Mouse (Mus musculus): ENCODE results near the gene Gmds. TPM values are rescaled to one million over a fixed set of nuclear protein-coding genes. Genes with fewer than 3 reads are reported as not detected.

Gene Gmds
- total and polyA plus RNA-seq, 2 experiments from 2014 or later: 13.7 to 31.9 TPM

- DNase-seq (ENCODE audit: low spot score) (no peak), ATAC-seq (no peak)
- Histone ChIP-seq H3K27ac (no peak overlapping the region), H3K4me3 (ENCODE audit: low read length) (no peak overlapping the region), H3K9me3 (ENCODE audit: low read length) (no peaks in the 10 kb centered on the region), H3K36me3 (ENCODE audit: insufficient read depth, low read length) (no peaks in the 10 kb centered on the region), H3K4me2 (ENCODE audit: low read depth, low read length) (no peak overlapping the region), H3K4me1 (ENCODE audit: insufficient read depth, low read length) (no peaks in the 10 kb centered on the region), H3K27me3 (ENCODE audit: insufficient read depth, low read length) (peaks cover 67% of the 10 kb centered on the region), H3K9ac (replicated peaks; ENCODE audit: low read length) (no peak overlapping the region)
- TF ChIP-seq CTCF (IDR thresholded peaks at IDR 0.05; ENCODE audit: low read depth): no peak
- WGBS: 8% methylated on average over 5 of the region's 5 CpGs
Observed at GRCm38 (mm10) chr13:31802447-31802846, 536.1 kb downstream of the Gmds start.

- DNase-seq (ENCODE audit: low spot score) (no peak), ATAC-seq (peak; percentile 14; the same call in 1 of the 2 replicates)
- Histone ChIP-seq H3K9me3 (ENCODE audit: low read length) (no peaks in the 10 kb centered on the region), H3K4me3 (ENCODE audit: low read length) (peak overlapping the region; percentile 31; the same call in 1 of the 2 replicates), H3K4me1 (ENCODE audit: insufficient read depth, low read length) (no peaks in the 10 kb centered on the region), H3K27me3 (ENCODE audit: insufficient read depth, low read length) (peaks cover 67% of the 10 kb centered on the region), H3K27ac (no peak overlapping the region; the same call in 1 of the 2 replicates), H3K4me2 (ENCODE audit: low read depth, low read length) (peak overlapping the region; percentile 65), H3K9ac (replicated peaks; ENCODE audit: low read length) (no peak overlapping the region), H3K36me3 (ENCODE audit: insufficient read depth, low read length) (no peaks in the 10 kb centered on the region)
- 6% methylated on average over 25 of the region's 25 CpGs for WGBS
- no peak for TF ChIP-seq CTCF (IDR thresholded peaks at IDR 0.05; ENCODE audit: low read depth)
Observed at GRCm38 (mm10) chr13:31801703-31802305, 536.7 kb downstream of the Gmds start.

- TF ChIP-seq CTCF (IDR thresholded peaks at IDR 0.05; ENCODE audit: low read depth): peak; percentile 94
- Histone ChIP-seq H3K4me1 (ENCODE audit: insufficient read depth, low read length) (no peaks in the 10 kb centered on the region), H3K27me3 (ENCODE audit: insufficient read depth, low read length) (peaks cover 62% of the 10 kb centered on the region), H3K4me2 (ENCODE audit: low read depth, low read length) (peak overlapping the region; percentile 65), H3K4me3 (ENCODE audit: low read length) (peak overlapping the region; percentile 31), H3K9me3 (ENCODE audit: low read length) (no peaks in the 10 kb centered on the region), H3K36me3 (ENCODE audit: insufficient read depth, low read length) (no peaks in the 10 kb centered on the region), H3K27ac (no peak overlapping the region; the same call in 1 of the 2 replicates), H3K9ac (replicated peaks; ENCODE audit: low read length) (no peak overlapping the region)
- ATAC-seq: peak; percentile 83
- peak; percentile 85 for DNase-seq (ENCODE audit: low spot score)
- 2% methylated on average over 43 of the region's 43 CpGs for WGBS
Observed at GRCm38 (mm10) chr13:31800581-31801576, 537.7 kb downstream of the Gmds start.

GRCm38 (mm10) chr13:31798075-31798474 is 540.5 kb downstream of the Gmds start:
- WGBS: 35% methylated on average over 9 of the region's 9 CpGs
- Histone ChIP-seq H3K4me2 (ENCODE audit: low read depth, low read length) (peak overlapping the region; percentile 36), H3K4me3 (ENCODE audit: low read length) (no peak overlapping the region), H3K9me3 (ENCODE audit: low read length) (no peaks in the 10 kb centered on the region), H3K9ac (replicated peaks; ENCODE audit: low read length) (no peak overlapping the region), H3K27me3 (ENCODE audit: insufficient read depth, low read length) (peaks cover 39% of the 10 kb centered on the region), H3K27ac (no peak overlapping the region), H3K36me3 (ENCODE audit: insufficient read depth, low read length) (no peaks in the 10 kb centered on the region), H3K4me1 (ENCODE audit: insufficient read depth, low read length) (no peaks in the 10 kb centered on the region)
- DNase-seq (ENCODE audit: low spot score): no peak
- TF ChIP-seq CTCF (IDR thresholded peaks at IDR 0.05; ENCODE audit: low read depth): no peak
- no peak for ATAC-seq

GRCm38 (mm10) chr13:31797346-31797745 is 541.2 kb downstream of the Gmds start:
- Histone ChIP-seq H3K27ac (no peak overlapping the region), H3K27me3 (ENCODE audit: insufficient read depth, low read length) (peaks cover 34% of the 10 kb centered on the region), H3K9ac (replicated peaks; ENCODE audit: low read length) (no peak overlapping the region), H3K4me1 (ENCODE audit: insufficient read depth, low read length) (no peaks in the 10 kb centered on the region), H3K4me3 (ENCODE audit: low read length) (no peak overlapping the region), H3K36me3 (ENCODE audit: insufficient read depth, low read length) (no peaks in the 10 kb centered on the region), H3K4me2 (ENCODE audit: low read depth, low read length) (peak overlapping the region; percentile 36), H3K9me3 (ENCODE audit: low read length) (no peaks in the 10 kb centered on the region)
- no peak for TF ChIP-seq CTCF (IDR thresholded peaks at IDR 0.05; ENCODE audit: low read depth)
- DNase-seq (ENCODE audit: low spot score): no peak
- ATAC-seq: no peak
- 36% methylated on average over 10 of the region's 10 CpGs for WGBS

GRCm38 (mm10) chr13:31793163-31793562 is 545.4 kb downstream of the Gmds start:
- Histone ChIP-seq H3K36me3 (ENCODE audit: insufficient read depth, low read length) (no peaks in the 10 kb centered on the region), H3K4me3 (ENCODE audit: low read length) (no peak overlapping the region), H3K9me3 (ENCODE audit: low read length) (no peaks in the 10 kb centered on the region), H3K9ac (replicated peaks; ENCODE audit: low read length) (no peak overlapping the region), H3K4me2 (ENCODE audit: low read depth, low read length) (0 out of 2 replicates have a peak overlapping the region, but pooled peaks have one; percentile 41), H3K4me1 (ENCODE audit: insufficient read depth, low read length) (no peaks in the 10 kb centered on the region), H3K27ac (no peak overlapping the region), H3K27me3 (ENCODE audit: insufficient read depth, low read length) (no peaks in the 10 kb centered on the region)
- no peak for TF ChIP-seq CTCF (IDR thresholded peaks at IDR 0.05; ENCODE audit: low read depth)
- DNase-seq (ENCODE audit: low spot score) (no peak), ATAC-seq (no peak)
- 55% methylated on average over 5 of the region's 5 CpGs for WGBS
